Mouse (Mus musculus) CH12.LX (cell line): ENCODE data around the gene Zbtb5.
"Not testable (repeated sequence)": the region's sequence is repeated elsewhere in the genome, so short reads cannot be mapped to it uniquely, and the experiment has no call there.

Source experiments
- BHLHE40 ChIP-seq: IDR thresholded peaks from 2 replicates; pipeline ENCODE4 v1.6.1; 2011; ENCODE audit warnings: mild to moderate bottlenecking, low read depth, low read length, improper control_type of control experiment
- CTCF ChIP-seq, 2 experiments: IDR thresholded peaks in 1 of 2; conservative IDR thresholded peaks in 1 of 2; 2 replicates each; pipeline ENCODE4 v1.5.1; 2011 to 2012; ENCODE audit warnings: low read depth in 2 of 2, low read length in 2 of 2, improper control_type of control experiment in 1 of 2, inconsistent platforms in 1 of 2, mild to moderate bottlenecking in 1 of 2, moderate library complexity in 1 of 2
- E2F4 ChIP-seq: IDR thresholded peaks from 2 replicates; pipeline ENCODE4 v1.6.1; 2011; ENCODE audit warnings: low read depth, low read length, improper control_type of control experiment; ENCODE audit not compliant: insufficient replicate concordance
- EP300 ChIP-seq: IDR thresholded peaks from 2 replicates; pipeline ENCODE4 v1.6.1; 2011; ENCODE audit warnings: low read length, improper control_type of control experiment
- MAX ChIP-seq: IDR thresholded peaks from 2 replicates; pipeline ENCODE4 v1.6.1; 2011; ENCODE audit warnings: low read length, improper control_type of control experiment
- SMC3 ChIP-seq: IDR thresholded peaks from 2 replicates; pipeline ENCODE4 v1.6.1; 2011; ENCODE audit warnings: low read depth, low read length, improper control_type of control experiment
- TCF12 ChIP-seq: IDR thresholded peaks from 2 replicates; pipeline ENCODE4 v1.6.1; 2014; ENCODE audit warnings: low read depth, mild to moderate bottlenecking, inconsistent platforms, low read length, improper control_type of control experiment
- USF2 ChIP-seq: conservative IDR thresholded peaks from 2 replicates; pipeline ENCODE4 v1.6.1; 2011; ENCODE audit warnings: low read depth, low read length, improper control_type of control experiment
- ZMIZ1 ChIP-seq: IDR thresholded peaks from 2 replicates; pipeline ENCODE4 v1.6.1; 2012; ENCODE audit warnings: low read depth, mild to moderate bottlenecking, inconsistent platforms, low read length, improper control_type of control experiment

- TF ChIP-seq CTCF (conservative IDR thresholded peaks at IDR 0.05 in 1 of 2, IDR thresholded peaks at IDR 0.05 in 1 of 2; ENCODE audit: low read depth in 2 of 2, low read length in 2 of 2); BHLHE40; EP300; E2F4; USF2; MAX; TCF12; SMC3; ZMIZ1: not testable (repeated sequence)
Measured at GRCm38 (mm10) chr4:44992330-44992729, 19.9 kb downstream of the Zbtb5 start.
